Mouse (Mus musculus) G1E (cell line): ENCODE measurements around the gene Slc2a8. TPM values are rescaled to one million over a fixed set of nuclear protein-coding genes. Genes with fewer than 3 reads are reported as not detected.

Experiments
- ATAC-seq: 2 replicates; pipeline ENCODE4 v1.8.0; 2016; ENCODE audit warnings: mild to moderate bottlenecking; ENCODE audit not compliant: insufficient number of reproducible peaks, poor library complexity, low FRiP score, severe bottlenecking; ENCODE audit errors: extremely low read depth
- DNase-seq: peaks from one replicate; pipeline ENCODE4 v3.0.0; 2012; ENCODE audit warnings: low spot score
- H3K27me3 ChIP-seq: 2 replicates; pipeline ENCODE4 v1.6.1; 2012; ENCODE audit warnings: mild to moderate bottlenecking, low read length, inconsistent platforms; ENCODE audit not compliant: insufficient read depth
- H3K36me3 ChIP-seq: replicated peaks from 2 replicates; pipeline ENCODE3; 2012; ENCODE audit warnings: mild to moderate bottlenecking, inconsistent platforms
- H3K4me1 ChIP-seq: 2 replicates; pipeline ENCODE4 v1.6.1; 2012; ENCODE audit warnings: low read depth, low read length, inconsistent platforms, mixed read lengths; ENCODE audit not compliant: insufficient read depth
- H3K4me3 ChIP-seq: 2 replicates; pipeline ENCODE4 v1.5.1; 2012; ENCODE audit warnings: low read depth, mild to moderate bottlenecking, inconsistent platforms, low read length, moderate library complexity, mixed read lengths
- H3K9me3 ChIP-seq: replicated peaks from 2 replicates; pipeline ENCODE4 v1.6.1; 2012; ENCODE audit warnings: inconsistent platforms
- CTCF ChIP-seq: IDR thresholded peaks from 2 replicates; pipeline ENCODE4 v1.5.1; 2012; ENCODE audit warnings: low read depth, low read length, inconsistent platforms, mixed read lengths
- GATA1 ChIP-seq: IDR thresholded peaks from 2 replicates; pipeline ENCODE4 v1.6.1; 2012; ENCODE audit warnings: borderline replicate concordance, low read length, inconsistent platforms, mixed read lengths
- GATA2 ChIP-seq: IDR thresholded peaks from 2 replicates; pipeline ENCODE4 v1.6.1; 2012; ENCODE audit warnings: low read depth, low read length, inconsistent platforms, borderline replicate concordance
- POLR2AphosphoS5 ChIP-seq: IDR thresholded peaks from 2 replicates; pipeline ENCODE4 v1.6.1; 2012; ENCODE audit warnings: low read depth, low read length, inconsistent platforms; ENCODE audit not compliant: insufficient replicate concordance
- TAL1 ChIP-seq: conservative IDR thresholded peaks from 2 replicates; pipeline ENCODE4 v1.6.1; 2012; ENCODE audit warnings: low read depth, low read length, inconsistent platforms, mixed read lengths
- polyA plus RNA-seq: library from polyadenylated mRNA; stranded (reverse); fragments of >175 nt; gene quantifications from 2 replicates; pipeline ENCODE4 v1.2.3, GENCODE M21; 2012
- total RNA-seq, 2 experiments: library from RNA; stranded (forward) in 1 of 2; stranded (reverse) in 1 of 2; fragments of 200-1000 nt in 1 of 2; fragments of >200 nt in 1 of 2; fragmentation: Nextera tagmentation in 1 of 2; gene quantifications; 2 replicates each; pipeline ENCODE4 v1.2.3; 2014 to 2017

Gene Slc2a8
- total and polyA plus RNA-seq, 3 experiments: 3.7 to 41.2 (median 10.0) TPM

GRCm38 (mm10) chr2:32978675-32979074 is 3.2 kb downstream of the Slc2a8 start:
- no peak for ATAC-seq
- Histone ChIP-seq H3K4me1 (peaks cover 53% of the 10 kb centered on the region), H3K9me3 (no peaks in the 10 kb centered on the region), H3K4me3 (no peak overlapping the region; the same call in 1 of the 2 replicates), H3K27me3 (peaks cover 3% of the 10 kb centered on the region; the same call in 1 of the 2 replicates), H3K36me3 (peaks cover 57% of the 10 kb centered on the region)
- no peak for DNase-seq
- TF ChIP-seq CTCF (no peak), TAL1 (no peak)

DNA sequence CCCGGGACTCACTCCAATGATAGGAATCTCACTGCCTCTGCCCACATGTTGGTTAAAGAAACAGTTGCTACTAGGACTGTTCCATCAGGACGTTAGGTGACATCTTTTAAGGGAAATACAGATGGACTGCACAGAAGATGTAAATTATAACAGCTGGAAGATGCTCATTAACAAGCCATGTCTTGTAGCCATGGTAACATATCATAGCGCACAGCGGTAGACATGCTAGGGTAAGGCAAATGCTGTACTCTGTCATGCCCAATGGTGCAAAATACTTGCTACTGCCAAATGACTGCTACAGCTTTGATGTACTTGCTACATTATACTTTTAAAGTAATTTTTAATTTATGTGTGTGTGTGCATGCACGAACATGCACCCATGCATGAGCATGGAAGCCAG is 4.8 kb downstream of the Slc2a8 start:
- no peak for TF ChIP-seq POLR2AphosphoS5

DNA sequence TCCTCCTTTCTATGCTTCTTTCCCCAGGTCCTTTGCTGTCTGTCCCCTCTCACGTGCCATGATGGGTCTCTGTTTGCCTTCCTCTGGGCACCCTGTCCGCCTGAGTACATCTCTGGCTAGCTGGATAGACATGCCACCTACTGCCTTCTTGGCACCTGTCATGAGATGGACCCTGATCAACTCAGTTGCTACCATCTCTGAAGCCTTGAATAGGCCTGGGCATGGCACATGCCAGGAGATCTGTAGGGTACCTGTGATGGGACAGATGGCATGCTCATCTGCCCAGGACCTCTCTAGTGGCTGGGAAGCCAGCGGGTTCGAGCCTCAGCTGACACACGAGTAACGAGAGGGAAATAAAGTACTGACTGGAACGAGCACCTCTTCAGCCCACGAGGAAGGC is 7.7 kb downstream of the Slc2a8 start:
- peaks cover 28% of the 10 kb centered on the region for H3K4me1 ChIP-seq
- DNase-seq: no peak
- peaks cover 80% of the 10 kb centered on the region for H3K36me3 ChIP-seq
- no peaks in the 10 kb centered on the region for H3K27me3 ChIP-seq
- no peak overlapping the region for H3K4me3 ChIP-seq
- no peak for TF ChIP-seq TAL1
- TF ChIP-seq GATA2: no peak
- no peak for TF ChIP-seq CTCF
- TF ChIP-seq GATA1: no peak
- TF ChIP-seq POLR2AphosphoS5: no peak
- H3K9me3 ChIP-seq: no peaks in the 10 kb centered on the region
- no peak for ATAC-seq

More for the DNA sequence above, 4.8 kb downstream of the Slc2a8 start:
- no peaks in the 10 kb centered on the region for H3K9me3 ChIP-seq
- DNase-seq (no peak), ATAC-seq (no peak)
- peaks cover 70% of the 10 kb centered on the region for H3K36me3 ChIP-seq
- no peaks in the 10 kb centered on the region for H3K27me3 ChIP-seq
- H3K4me3 ChIP-seq: no peak overlapping the region
- peaks cover 45% of the 10 kb centered on the region for H3K4me1 ChIP-seq

GRCm38 (mm10) chr2:32971235-32971634 is 10.6 kb downstream of the Slc2a8 start:
- Histone ChIP-seq H3K36me3 (peaks cover 73% of the 10 kb centered on the region), H3K27me3 (no peaks in the 10 kb centered on the region), H3K4me3 (no peak overlapping the region), H3K4me1 (peaks cover 29% of the 10 kb centered on the region), H3K9me3 (no peaks in the 10 kb centered on the region)
- no peak for ATAC-seq
- no peak for DNase-seq
- TF ChIP-seq POLR2AphosphoS5 (no peak), TAL1 (no peak), GATA2 (no peak), GATA1 (no peak), CTCF (no peak)

DNA sequence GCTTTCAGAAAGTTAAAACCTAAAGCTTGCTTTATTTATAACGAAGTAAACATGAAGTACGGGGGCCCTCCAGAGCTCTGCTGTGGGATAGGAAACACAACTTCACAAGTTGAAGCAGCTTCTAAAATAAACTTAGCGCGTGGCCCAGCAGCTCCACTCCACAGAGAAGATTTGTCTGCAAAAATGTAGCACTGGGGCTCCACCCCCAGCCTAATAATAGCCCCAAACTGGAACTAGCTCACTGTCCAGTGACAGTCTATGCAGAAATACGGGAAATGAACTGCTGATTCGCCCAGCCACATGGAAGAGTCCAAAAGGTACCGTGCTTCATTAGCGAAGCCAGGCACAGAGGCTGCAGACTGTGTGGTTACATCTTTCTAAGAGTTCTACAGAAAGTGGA is 12.6 kb downstream of the Slc2a8 start:
- no peak overlapping the region for H3K4me3 ChIP-seq
- no peak for TF ChIP-seq TAL1
- no peak for TF ChIP-seq GATA2
- no peak for TF ChIP-seq POLR2AphosphoS5
- no peak for TF ChIP-seq CTCF
- no peak for TF ChIP-seq GATA1
- no peak for ATAC-seq

GRCm38 (mm10) chr2:32968024-32968614 is 13.8 kb downstream of the Slc2a8 start:
- no peaks in the 10 kb centered on the region for H3K9me3 ChIP-seq
- DNase-seq: no peak
- peaks cover 62% of the 10 kb centered on the region for H3K36me3 ChIP-seq
- ATAC-seq: no peak
- H3K4me1 ChIP-seq: peaks cover 51% of the 10 kb centered on the region
- H3K4me3 ChIP-seq: peak overlapping the region; percentile 89; the same call in 1 of the 2 replicates
- TF ChIP-seq GATA2 (no peak), POLR2AphosphoS5 (peak; percentile 80; the same call in 1 of the 2 replicates)
- no peaks in the 10 kb centered on the region for H3K27me3 ChIP-seq

More for the DNA sequence above, 12.6 kb downstream of the Slc2a8 start:
- no peaks in the 10 kb centered on the region for H3K9me3 ChIP-seq
- H3K27me3 ChIP-seq: no peaks in the 10 kb centered on the region
- no peak for DNase-seq
- peaks cover 42% of the 10 kb centered on the region for H3K4me1 ChIP-seq
- peaks cover 62% of the 10 kb centered on the region for H3K36me3 ChIP-seq
